Mouse (Mus musculus): ENCODE data around the gene Calhm6.

- TF ChIP-seq POLR2A (IDR thresholded peaks at IDR 0.05; ENCODE audit: control insufficient read depth, low read depth, low read length), result no peak
- TF ChIP-seq CTCF (IDR thresholded peaks at IDR 0.05; ENCODE audit: control insufficient read depth, insufficient read depth, insufficient replicate concordance, low read depth, low read length), result no peak
Observed at GRCm38 (mm10) chr10:34171191-34171590, 43.4 kb upstream of the Calhm6 start.
